ENCODE assay signal across 11 mouse cellular contexts in genomic region chr7:128689347-128689746, GRCm38 (mm10). TPM values are rescaled to one million over a fixed set of nuclear protein-coding genes. Genes with fewer than 3 reads are reported as not detected.
A peak's percentile ranks its signal among the peaks of the same experiment; 100 is the strongest.
DNase-seq lines count a peak whose midpoint lies in the region; ATAC-seq and TF ChIP-seq lines count a peak whose summit lies in the region.
"Had no signal": no experiment of that assay in that cellular context is flagged by ENCODE, and none has a peak within 500 bp of the region (broad histone marks: within the 10 kb centered on the region; RNA-seq: fewer than 3 reads in every experiment).

No protein-coding gene starts in this region.

- no peak for ATAC-seq in forebrain, postnatal 0 days
- ATAC-seq in midbrain, embryonic 15.5 days (replicated peaks): no peak

- peak; percentile 23 for DNase-seq in MN1 (ENCODE audit: low spot score)
- DNase-seq in cerebellum, adult 9-11 months: peak; percentile 62
- peak; percentile 52 for DNase-seq in forebrain, postnatal 0 days
- DNase-seq in adrenal gland, adult 2 months: no peak
- DNase-seq in urinary bladder, postnatal 4 days (ENCODE audit: low spot score in 2 of 2): no peak
- no peak for DNase-seq in heart, postnatal 10 days
- no peak for DNase-seq in layer of hippocampus, postnatal 36 days
- DNase-seq: kidney, adult 9 months had no signal

- H3K4me3 ChIP-seq in forebrain, postnatal 0 days (ENCODE audit: low read depth, low read length): peak overlapping the region; percentile 46
- H3K4me3 ChIP-seq in midbrain, embryonic 15.5 days: peak overlapping the region; percentile 51
- H3K4me3 ChIP-seq: heart, embryonic 15.5 days had no signal

- intact Hi-C loops in heart, postnatal 10 days (cut with DNase I): no loop called here

- peak overlapping the region; percentile 50 for H3K4me2 ChIP-seq in forebrain, postnatal 0 days (ENCODE audit: low read depth)
- H3K4me2 ChIP-seq in midbrain, embryonic 15.5 days: peak overlapping the region; percentile 52
- H3K4me2 ChIP-seq: heart, embryonic 15.5 days had no signal

- peaks cover 43% of the 10 kb centered on the region for H3K36me3 ChIP-seq in forebrain, postnatal 0 days (ENCODE audit: insufficient read depth)
- peaks cover 38% of the 10 kb centered on the region for H3K36me3 ChIP-seq in midbrain, embryonic 15.5 days (replicated peaks)

- peak overlapping the region; percentile 89 for H3K27ac ChIP-seq in forebrain, postnatal 0 days (ENCODE audit: low read depth, low read length)
- peak overlapping the region; percentile 93 for H3K27ac ChIP-seq in midbrain, embryonic 15.5 days
- H3K27ac ChIP-seq: heart, embryonic 15.5 days; liver, embryonic 15.5 days had no signal

- H3K4me1 ChIP-seq in forebrain, postnatal 0 days (ENCODE audit: insufficient read depth): 0 out of 2 replicates have a peak, but pooled peaks cover 5% of the 10 kb centered on the region
- H3K4me1 ChIP-seq in midbrain, embryonic 15.5 days: peaks cover 25% of the 10 kb centered on the region
- H3K4me1 ChIP-seq: heart, embryonic 15.5 days had no signal

- no peaks in the 10 kb centered on the region for H3K27me3 ChIP-seq in forebrain, postnatal 0 days (ENCODE audit: insufficient read depth, low read length)
- H3K27me3 ChIP-seq in midbrain, embryonic 15.5 days (replicated peaks): no peaks in the 10 kb centered on the region
- H3K27me3 ChIP-seq: heart, embryonic 15.5 days had no signal

- WGBS in forebrain, postnatal 0 days: 47% methylated on average over 8 of the region's 8 CpGs
- 48% methylated on average over 8 of the region's 8 CpGs for WGBS in midbrain, embryonic 15.5 days

- no peak for TF ChIP-seq CTCF in forebrain, postnatal 0 days (IDR thresholded peaks at IDR 0.05; ENCODE audit: low read depth)

- peak overlapping the region; percentile 56 for H3K9ac ChIP-seq in forebrain, postnatal 0 days
- peak overlapping the region; percentile 57 for H3K9ac ChIP-seq in midbrain, embryonic 15.5 days
- H3K9ac ChIP-seq: heart, embryonic 15.5 days; liver, embryonic 15.5 days had no signal

- H3K9me3 ChIP-seq in forebrain, postnatal 0 days (ENCODE audit: low read length): peaks cover 9% of the 10 kb centered on the region
- H3K9me3 ChIP-seq in midbrain, embryonic 15.5 days: peaks cover 11% of the 10 kb centered on the region; the same call in 1 of the 2 replicates
- H3K9me3 ChIP-seq: heart, embryonic 15.5 days; liver, embryonic 15.5 days had no signal

RNA-seq across cellular contexts. Expression of gene Mcmbp, which starts 50.9 kb away (rescaled TPM):
- total RNA-seq in forebrain, postnatal 0 days (2014; rRNA removed): 34.6 and 43.3 TPM in 2 replicates
- polyA plus RNA-seq in forebrain, postnatal 0 days (2015; fragmentation: Nextera tagmentation; extraction: Ambion mirVana): 32.4 and 42.0 TPM in 2 replicates
- polyA plus RNA-seq in midbrain, embryonic 15.5 days (2015; fragmentation: Nextera tagmentation; extraction: Ambion mirVana): 48.7 and 49.3 TPM in 2 replicates
- total RNA-seq in adrenal gland, adult 2 months (2021): 10 to 100 TPM; 31.3 to 33.5 TPM
- 20.5 and 22.4 TPM in 2 replicates for polyA plus RNA-seq in adrenal gland, adult 2 months (2012; rRNA removed)
- 10 to 100 TPM; 33.1 to 35.9 TPM for total RNA-seq in heart, postnatal 10 days (2021)
- 10 to 100 TPM; 26.0 to 27.0 TPM for total RNA-seq in layer of hippocampus, postnatal 36 days (2021)

RNA-seq across cellular contexts. Expression of gene Sec23ip, which starts 55.4 kb away (rescaled TPM):
- total RNA-seq in forebrain, postnatal 0 days (2014; rRNA removed): 18.3 and 22.0 TPM in 2 replicates
- 16.6 and 23.8 TPM in 2 replicates for polyA plus RNA-seq in forebrain, postnatal 0 days (2015; fragmentation: Nextera tagmentation; extraction: Ambion mirVana)
- polyA plus RNA-seq in midbrain, embryonic 15.5 days (2015; fragmentation: Nextera tagmentation; extraction: Ambion mirVana): 37.7 and 38.5 TPM in 2 replicates
- 10 to 100 TPM; 39.9 to 59.5 TPM for total RNA-seq in adrenal gland, adult 2 months (2021)
- 19.7 and 22.7 TPM in 2 replicates for polyA plus RNA-seq in adrenal gland, adult 2 months (2012; rRNA removed)
- total RNA-seq in heart, postnatal 10 days (2021): 10 to 100 TPM; 29.3 to 30.0 TPM
- 10 to 100 TPM; 44.7 to 51.4 TPM for total RNA-seq in layer of hippocampus, postnatal 36 days (2021)

Comparison
In these comparisons a context has a peak if more than half of its experiments do, and no peak if none do; other contexts are left out.
1. DNase-seq: peak in MN1 (single experiment), cerebellum, adult 9-11 months (single experiment) and forebrain, postnatal 0 days (single experiment); none in adrenal gland, adult 2 months (single experiment), urinary bladder, postnatal 4 days (0 of 2), heart, postnatal 10 days (0 of 2) and layer of hippocampus, postnatal 36 days (0 of 2).